Mouse (Mus musculus) midbrain, embryonic 10.5 days (tissue): ENCODE data around the gene Gm17606. TPM values are rescaled to one million over a fixed set of nuclear protein-coding genes. Genes with fewer than 3 reads are reported as not detected.
A peak's percentile ranks its signal among the peaks of the same experiment; 100 is the strongest.

Experiments used
- DNase-seq: peaks from one replicate; pipeline ENCODE4 v3.0.0-alpha.2; 2017; ENCODE audit warnings: low spot score
- H3K27ac ChIP-seq: fragments of 300-500 bp; sonication (generic); replicated peaks from 2 replicates; pipeline ENCODE4 v1.5.1; 2016; ENCODE audit warnings: mild to moderate bottlenecking
- H3K27me3 ChIP-seq: fragments of 300-500 bp; sonication (generic); 2 replicates; pipeline ENCODE4 v1.6.1; 2016; ENCODE audit warnings: low read depth, mild to moderate bottlenecking; ENCODE audit not compliant: poor library complexity, severe bottlenecking
- H3K36me3 ChIP-seq: fragments of 300-500 bp; sonication (generic); 2 replicates; pipeline ENCODE4 v1.6.1; 2016; ENCODE audit warnings: mild to moderate bottlenecking, moderate library complexity
- H3K4me1 ChIP-seq: fragments of 300-500 bp; sonication (generic); 2 replicates; pipeline ENCODE4 v1.6.1; 2016
- H3K4me3 ChIP-seq: fragments of 300-500 bp; sonication (generic); 2 replicates; pipeline ENCODE4 v1.5.1; 2016; ENCODE audit warnings: mild to moderate bottlenecking, moderate library complexity
- H3K9me3 ChIP-seq: fragments of 300-500 bp; sonication (generic); replicated peaks from 2 replicates; pipeline ENCODE4 v1.6.1; 2016; ENCODE audit warnings: mild to moderate bottlenecking
- WGBS: fragments of 180-500 bp; shearing (Covaris S2); methylation state at CpG from one replicate; pipeline ENCODE4 v1.1.7; 2016; 5-methylcytosine and 5-hydroxymethylcytosine counted together
- polyA plus RNA-seq: library from polyadenylated mRNA; unstranded; fragments of >200 nt; fragmentation: Nextera tagmentation; extraction: Ambion mirVana; gene quantifications from 2 replicates; pipeline ENCODE4 v1.2.1, GENCODE M21; 2016

The Gm17606 gene
- polyA plus RNA-seq, 1 experiment from 2014 or later, result not detected

- Histone ChIP-seq H3K4me1 (peaks cover 36% of the 10 kb centered on the region), H3K4me3 (no peak overlapping the region), H3K27me3 (no peaks in the 10 kb centered on the region), H3K27ac (no peak overlapping the region), H3K9me3 (no peaks in the 10 kb centered on the region), H3K36me3 (peaks cover 99% of the 10 kb centered on the region)
- WGBS, result 95% methylated on average over 8 of the region's 8 CpGs
- DNase-seq, result no peak
Measured at GRCm38 (mm10) chr14:54646898-54647636, 6.3 kb downstream of the Gm17606 start.

- H3K27ac ChIP-seq, result no peak overlapping the region
- no peaks in the 10 kb centered on the region for H3K9me3 ChIP-seq
- H3K4me3 ChIP-seq, result no peak overlapping the region
- H3K27me3 ChIP-seq, result no peaks in the 10 kb centered on the region
- no peak for DNase-seq
- H3K36me3 ChIP-seq, result peaks cover 94% of the 10 kb centered on the region
- 82% methylated on average over 4 of the region's 4 CpGs for WGBS
- peaks cover 42% of the 10 kb centered on the region for H3K4me1 ChIP-seq
Measured at GRCm38 (mm10) chr14:54647900-54648299, 7.1 kb downstream of the Gm17606 start.

- H3K9me3 ChIP-seq, result no peaks in the 10 kb centered on the region
- H3K4me1 ChIP-seq, result peaks cover 54% of the 10 kb centered on the region
- H3K27ac ChIP-seq, result 0 out of 2 replicates have a peak overlapping the region, but pooled peaks have one; percentile 33
- DNase-seq, result peak; percentile 84
- H3K4me3 ChIP-seq, result peak overlapping the region; percentile 69
- H3K36me3 ChIP-seq, result peaks cover 84% of the 10 kb centered on the region
- WGBS, result 71% methylated on average over 23 of the region's 23 CpGs
- H3K27me3 ChIP-seq, result no peaks in the 10 kb centered on the region
Measured at GRCm38 (mm10) chr14:54650621-54651454, 10.1 kb downstream of the Gm17606 start.

- peaks cover 54% of the 10 kb centered on the region for H3K4me1 ChIP-seq
- no peak for DNase-seq
- no peaks in the 10 kb centered on the region for H3K9me3 ChIP-seq
- H3K36me3 ChIP-seq, result peaks cover 84% of the 10 kb centered on the region
- H3K4me3 ChIP-seq, result peak overlapping the region; percentile 69
- 75% methylated on average over 4 of the region's 4 CpGs for WGBS
- 0 out of 2 replicates have a peak overlapping the region, but pooled peaks have one; percentile 33 for H3K27ac ChIP-seq
- H3K27me3 ChIP-seq, result no peaks in the 10 kb centered on the region
Measured at GRCm38 (mm10) chr14:54651556-54651955, 10.8 kb downstream of the Gm17606 start.

- WGBS, result under 1% methylated on average over 7 of the region's 7 CpGs
- Histone ChIP-seq H3K27ac (peak overlapping the region; percentile 92), H3K36me3 (peaks cover 84% of the 10 kb centered on the region), H3K4me1 (peaks cover 54% of the 10 kb centered on the region), H3K4me3 (peak overlapping the region; percentile 69), H3K27me3 (no peaks in the 10 kb centered on the region), H3K9me3 (no peaks in the 10 kb centered on the region)
- no peak for DNase-seq
Measured at GRCm38 (mm10) chr14:54652787-54653186, 12.0 kb downstream of the Gm17606 start.

- H3K4me3 ChIP-seq, result peak overlapping the region; percentile 69
- DNase-seq, result peak; percentile 90
- H3K4me1 ChIP-seq, result peaks cover 52% of the 10 kb centered on the region
- no peaks in the 10 kb centered on the region for H3K27me3 ChIP-seq
- no peaks in the 10 kb centered on the region for H3K9me3 ChIP-seq
- 0% methylated on average over 12 of the region's 12 CpGs for WGBS
- H3K27ac ChIP-seq, result peak overlapping the region; percentile 92
- H3K36me3 ChIP-seq, result peaks cover 84% of the 10 kb centered on the region
Measured at GRCm38 (mm10) chr14:54653496-54653895, 12.7 kb downstream of the Gm17606 start.

- Histone ChIP-seq H3K27ac (no peak overlapping the region), H3K27me3 (no peaks in the 10 kb centered on the region), H3K4me1 (no peaks in the 10 kb centered on the region), H3K36me3 (peaks cover 100% of the 10 kb centered on the region), H3K4me3 (no peak overlapping the region), H3K9me3 (no peaks in the 10 kb centered on the region)
- 95% methylated on average over 2 of the region's 2 CpGs for WGBS
- DNase-seq, result no peak
Measured at GRCm38 (mm10) chr14:54660009-54660408, 19.3 kb downstream of the Gm17606 start.

GRCm38 (mm10) chr14:54664477-54665222 is 23.9 kb downstream of the Gm17606 start:
- Histone ChIP-seq H3K4me1 (no peaks in the 10 kb centered on the region), H3K36me3 (peaks cover 97% of the 10 kb centered on the region), H3K27me3 (no peaks in the 10 kb centered on the region), H3K4me3 (no peak overlapping the region), H3K27ac (no peak overlapping the region), H3K9me3 (no peaks in the 10 kb centered on the region)
- DNase-seq, result no peak
- 93% methylated on average over 10 of the region's 10 CpGs for WGBS

GRCm38 (mm10) chr14:54669381-54669780 is 28.6 kb downstream of the Gm17606 start:
- no peak for DNase-seq
- Histone ChIP-seq H3K27me3 (no peaks in the 10 kb centered on the region), H3K4me3 (no peak overlapping the region), H3K27ac (no peak overlapping the region), H3K4me1 (no peaks in the 10 kb centered on the region), H3K9me3 (no peaks in the 10 kb centered on the region), H3K36me3 (peaks cover 90% of the 10 kb centered on the region)
- 89% methylated on average over 4 of the region's 4 CpGs for WGBS

- no peaks in the 10 kb centered on the region for H3K9me3 ChIP-seq
- no peak overlapping the region for H3K4me3 ChIP-seq
- H3K4me1 ChIP-seq, result no peaks in the 10 kb centered on the region
- no peak overlapping the region for H3K27ac ChIP-seq
- WGBS, result 95% methylated on average over 2 of the region's 2 CpGs
- no peak for DNase-seq
- peaks cover 91% of the 10 kb centered on the region for H3K36me3 ChIP-seq
- H3K27me3 ChIP-seq, result no peaks in the 10 kb centered on the region
Measured at GRCm38 (mm10) chr14:54674317-54674716, 33.6 kb downstream of the Gm17606 start.

GRCm38 (mm10) chr14:54676290-54676689 is 35.5 kb downstream of the Gm17606 start:
- H3K4me1 ChIP-seq, result no peaks in the 10 kb centered on the region
- no peaks in the 10 kb centered on the region for H3K27me3 ChIP-seq
- no peaks in the 10 kb centered on the region for H3K9me3 ChIP-seq
- DNase-seq, result no peak
- peaks cover 94% of the 10 kb centered on the region for H3K36me3 ChIP-seq
- H3K27ac ChIP-seq, result no peak overlapping the region
- 91% methylated on average over 5 of the region's 5 CpGs for WGBS
- H3K4me3 ChIP-seq, result no peak overlapping the region

- Histone ChIP-seq H3K36me3 (peaks cover 95% of the 10 kb centered on the region), H3K9me3 (no peaks in the 10 kb centered on the region), H3K27ac (no peak overlapping the region), H3K4me1 (no peaks in the 10 kb centered on the region), H3K27me3 (no peaks in the 10 kb centered on the region), H3K4me3 (no peak overlapping the region)
- no peak for DNase-seq
- WGBS, result 89% methylated on average over 16 of the region's 16 CpGs
Measured at GRCm38 (mm10) chr14:54678657-54679304, 38.0 kb downstream of the Gm17606 start.
